Mouse (Mus musculus): ENCODE data around the gene Slc6a9. TPM values are rescaled to one million over a fixed set of nuclear protein-coding genes. Genes with fewer than 3 reads are reported as not detected.
A peak's percentile ranks its signal among the peaks of the same experiment; 100 is the strongest.

Gene Slc6a9
- polyA plus RNA-seq, 1 experiment, result 129 TPM

- H3K79me2 ChIP-seq (ENCODE audit: control insufficient read depth, insufficient read depth), result peaks cover 22% of the 10 kb centered on the region
- H3K4me2 ChIP-seq (ENCODE audit: low read depth), result peak overlapping the region; percentile 89
- H3K4me3 ChIP-seq, result peak overlapping the region; percentile 96
- no peaks in the 10 kb centered on the region for H3K36me3 ChIP-seq (ENCODE audit: control insufficient read depth, insufficient read depth)
- no peaks in the 10 kb centered on the region for H3K27me3 ChIP-seq (ENCODE audit: control insufficient read depth, insufficient read depth, insufficient read length)
- H3ac ChIP-seq (ENCODE audit: control insufficient read depth, insufficient read length), result peak overlapping the region; percentile 49
- peak; percentile 72 for TF ChIP-seq MAX (IDR thresholded peaks at IDR 0.05; ENCODE audit: low read depth)
- peak; percentile 20 for TF ChIP-seq SRF (IDR thresholded peaks at IDR 0.05; ENCODE audit: control insufficient read depth, insufficient read length, low read depth)
- TF ChIP-seq POLR2A (IDR thresholded peaks at IDR 0.05; ENCODE audit: insufficient read length, low read depth), result peak; percentile 79
- TF ChIP-seq POLR2AphosphoS2 (IDR thresholded peaks at IDR 0.05; ENCODE audit: insufficient read length, low read depth), result peak; percentile 73
- TF ChIP-seq REST (IDR thresholded peaks at IDR 0.05; ENCODE audit: insufficient read depth, insufficient read length), result no peak
- TF ChIP-seq TCF3 (IDR thresholded peaks at IDR 0.05; ENCODE audit: insufficient read length, low read depth), result no peak
- TF ChIP-seq MYOD1 (IDR thresholded peaks at IDR 0.05; ENCODE audit: control insufficient read depth in 1 of 3, insufficient read length in 2 of 3, low read depth in 2 of 3), result peak in 2 of 3 experiments; percentile 19 to 64
- TF ChIP-seq E2F4 (IDR thresholded peaks at IDR 0.05; ENCODE audit: insufficient read depth), result no peak
- peak in 2 of 3 experiments; percentile 62 to 70 for TF ChIP-seq MYOG (IDR thresholded peaks at IDR 0.05; ENCODE audit: control insufficient read depth in 1 of 3, insufficient read depth in 1 of 3, insufficient read length in 2 of 3, low read depth in 2 of 3)
- no peak for TF ChIP-seq CEBPB (IDR thresholded peaks at IDR 0.05; ENCODE audit: insufficient read depth, poor library complexity, severe bottlenecking)
- peak; percentile 60 for TF ChIP-seq USF1 (IDR thresholded peaks at IDR 0.05; ENCODE audit: low read depth)
- TF ChIP-seq TCF12 (IDR thresholded peaks at IDR 0.05; ENCODE audit: insufficient read depth, poor library complexity, severe bottlenecking), result no peak
These were observed 2.0 kb downstream of the Slc6a9 start for GRCm38 (mm10) chr4:117836204-117836767.

DNA sequence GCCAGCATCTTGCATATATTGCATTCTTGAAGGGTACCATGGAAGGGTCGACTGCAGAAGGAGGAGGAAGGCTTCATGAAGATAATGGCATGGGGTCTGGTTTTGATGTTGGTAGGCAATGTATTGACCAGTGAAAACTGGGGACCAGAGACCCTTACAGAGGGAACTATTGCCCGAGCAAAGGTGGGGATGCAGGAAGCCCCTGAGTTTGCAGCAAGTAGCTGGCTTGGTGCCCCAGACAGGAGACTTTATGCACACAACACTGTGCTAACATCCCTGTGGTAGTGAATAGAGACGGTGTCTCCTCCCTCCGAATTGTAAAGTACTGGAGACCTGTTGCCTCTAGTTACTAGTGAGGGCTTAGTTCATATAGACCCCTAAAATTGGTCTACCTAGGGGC is 3.0 kb downstream of the Slc6a9 start:
- H3K36me3 ChIP-seq (ENCODE audit: control insufficient read depth, insufficient read depth), result no peaks in the 10 kb centered on the region
- H3K27me3 ChIP-seq (ENCODE audit: control insufficient read depth, insufficient read depth, insufficient read length), result no peaks in the 10 kb centered on the region
- no peak overlapping the region for H3ac ChIP-seq (ENCODE audit: control insufficient read depth, insufficient read length)
- no peak for TF ChIP-seq REST (IDR thresholded peaks at IDR 0.05; ENCODE audit: insufficient read depth, insufficient read length)
- TF ChIP-seq USF1 (IDR thresholded peaks at IDR 0.05; ENCODE audit: low read depth), result no peak
- TF ChIP-seq MYOG (IDR thresholded peaks at IDR 0.05; ENCODE audit: control insufficient read depth in 1 of 3, insufficient read depth in 1 of 3, insufficient read length in 2 of 3, low read depth in 2 of 3), result no peak
- no peak for TF ChIP-seq TCF3 (IDR thresholded peaks at IDR 0.05; ENCODE audit: insufficient read length, low read depth)
- TF ChIP-seq E2F4 (IDR thresholded peaks at IDR 0.05; ENCODE audit: insufficient read depth), result no peak
- no peak for TF ChIP-seq CEBPB (IDR thresholded peaks at IDR 0.05; ENCODE audit: insufficient read depth, poor library complexity, severe bottlenecking)
- no peak for TF ChIP-seq POLR2A (IDR thresholded peaks at IDR 0.05; ENCODE audit: insufficient read length, low read depth)
- TF ChIP-seq SRF (IDR thresholded peaks at IDR 0.05; ENCODE audit: control insufficient read depth, insufficient read length, low read depth), result no peak
- TF ChIP-seq POLR2AphosphoS2 (IDR thresholded peaks at IDR 0.05; ENCODE audit: insufficient read length, low read depth), result no peak
- TF ChIP-seq TCF12 (IDR thresholded peaks at IDR 0.05; ENCODE audit: insufficient read depth, poor library complexity, severe bottlenecking), result no peak
- TF ChIP-seq MYOD1 (IDR thresholded peaks at IDR 0.05; ENCODE audit: control insufficient read depth in 1 of 3, insufficient read length in 2 of 3, low read depth in 2 of 3), result no peak
- no peak for TF ChIP-seq MAX (IDR thresholded peaks at IDR 0.05; ENCODE audit: low read depth)
- H3K4me3 ChIP-seq, result peak overlapping the region; percentile 96
- H3K4me2 ChIP-seq (ENCODE audit: low read depth), result peak overlapping the region; percentile 89
- H3K79me2 ChIP-seq (ENCODE audit: control insufficient read depth, insufficient read depth), result peaks cover 22% of the 10 kb centered on the region

DNA sequence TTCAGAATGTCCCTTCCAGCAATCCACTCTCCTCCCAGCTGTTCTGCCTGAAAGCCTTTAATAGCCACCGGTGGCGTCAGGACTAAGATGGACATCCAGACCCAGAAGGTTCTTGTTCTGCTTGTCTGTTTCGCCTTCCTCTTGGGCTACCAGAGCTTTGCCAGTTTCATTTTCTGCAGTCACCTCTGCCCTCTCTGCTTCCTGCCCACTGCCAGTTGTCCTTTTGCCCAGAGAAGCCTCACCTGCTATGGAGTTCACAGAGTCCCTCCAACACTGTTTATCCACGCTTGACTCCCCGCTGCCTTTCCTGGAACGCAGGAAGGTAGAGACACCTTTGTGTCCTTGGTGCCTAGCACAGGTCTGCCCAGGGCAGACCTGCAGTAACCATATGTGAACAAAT is 5.1 kb downstream of the Slc6a9 start:
- TF ChIP-seq SRF (IDR thresholded peaks at IDR 0.05; ENCODE audit: control insufficient read depth, insufficient read length, low read depth) (no peak), POLR2AphosphoS2 (IDR thresholded peaks at IDR 0.05; ENCODE audit: insufficient read length, low read depth) (no peak), TCF12 (IDR thresholded peaks at IDR 0.05; ENCODE audit: insufficient read depth, poor library complexity, severe bottlenecking) (no peak), MAX (IDR thresholded peaks at IDR 0.05; ENCODE audit: low read depth) (no peak), USF1 (IDR thresholded peaks at IDR 0.05; ENCODE audit: low read depth) (no peak), MYOD1 (IDR thresholded peaks at IDR 0.05; ENCODE audit: control insufficient read depth in 1 of 3, insufficient read length in 2 of 3, low read depth in 2 of 3) (no peak), TCF3 (IDR thresholded peaks at IDR 0.05; ENCODE audit: insufficient read length, low read depth) (no peak), MYOG (IDR thresholded peaks at IDR 0.05; ENCODE audit: control insufficient read depth in 1 of 3, insufficient read depth in 1 of 3, insufficient read length in 2 of 3, low read depth in 2 of 3) (no peak), REST (IDR thresholded peaks at IDR 0.05; ENCODE audit: insufficient read depth, insufficient read length) (no peak), CEBPB (IDR thresholded peaks at IDR 0.05; ENCODE audit: insufficient read depth, poor library complexity, severe bottlenecking) (no peak), E2F4 (IDR thresholded peaks at IDR 0.05; ENCODE audit: insufficient read depth) (no peak), POLR2A (IDR thresholded peaks at IDR 0.05; ENCODE audit: insufficient read length, low read depth) (no peak)
- H3ac ChIP-seq (ENCODE audit: control insufficient read depth, insufficient read length), result no peak overlapping the region
- H3K79me2 ChIP-seq (ENCODE audit: control insufficient read depth, insufficient read depth), result peaks cover 22% of the 10 kb centered on the region
- peaks cover 8% of the 10 kb centered on the region for H3K36me3 ChIP-seq (ENCODE audit: control insufficient read depth, insufficient read depth)
- no peak overlapping the region for H3K4me2 ChIP-seq (ENCODE audit: low read depth)
- no peak overlapping the region for H3K4me3 ChIP-seq
- H3K27me3 ChIP-seq (ENCODE audit: control insufficient read depth, insufficient read depth, insufficient read length), result no peaks in the 10 kb centered on the region

DNA sequence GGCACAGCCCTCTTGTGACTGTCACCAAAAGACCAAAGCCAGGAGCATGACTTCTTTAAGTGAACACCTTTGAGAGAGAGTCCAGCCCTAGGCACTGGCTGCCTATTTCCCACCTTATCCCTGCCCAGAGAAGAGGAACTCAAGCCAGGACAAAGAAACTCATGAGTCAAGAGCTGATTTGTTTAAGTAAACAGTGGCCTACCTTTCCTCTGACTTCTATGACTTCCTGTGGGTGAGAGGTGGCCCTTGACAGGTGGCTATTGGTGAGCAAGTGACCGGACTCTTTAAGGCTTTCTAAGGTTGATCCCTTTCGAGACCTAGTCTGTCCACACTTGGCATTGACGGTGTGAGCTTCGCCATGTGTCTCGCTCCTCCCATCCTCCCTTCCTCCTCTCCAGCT is 6.5 kb downstream of the Slc6a9 start:
- TF ChIP-seq MAX (IDR thresholded peaks at IDR 0.05; ENCODE audit: low read depth), result no peak
- TF ChIP-seq TCF3 (IDR thresholded peaks at IDR 0.05; ENCODE audit: insufficient read length, low read depth), result no peak
- TF ChIP-seq MYOD1 (IDR thresholded peaks at IDR 0.05; ENCODE audit: control insufficient read depth in 1 of 3, insufficient read length in 2 of 3, low read depth in 2 of 3), result no peak
- no peak for TF ChIP-seq POLR2A (IDR thresholded peaks at IDR 0.05; ENCODE audit: insufficient read length, low read depth)
- TF ChIP-seq TCF12 (IDR thresholded peaks at IDR 0.05; ENCODE audit: insufficient read depth, poor library complexity, severe bottlenecking), result no peak
- TF ChIP-seq CEBPB (IDR thresholded peaks at IDR 0.05; ENCODE audit: insufficient read depth, poor library complexity, severe bottlenecking), result no peak
- TF ChIP-seq E2F4 (IDR thresholded peaks at IDR 0.05; ENCODE audit: insufficient read depth), result no peak
- TF ChIP-seq MYOG (IDR thresholded peaks at IDR 0.05; ENCODE audit: control insufficient read depth in 1 of 3, insufficient read depth in 1 of 3, insufficient read length in 2 of 3, low read depth in 2 of 3), result no peak
- no peak for TF ChIP-seq USF1 (IDR thresholded peaks at IDR 0.05; ENCODE audit: low read depth)
- TF ChIP-seq REST (IDR thresholded peaks at IDR 0.05; ENCODE audit: insufficient read depth, insufficient read length), result no peak
- no peak for TF ChIP-seq POLR2AphosphoS2 (IDR thresholded peaks at IDR 0.05; ENCODE audit: insufficient read length, low read depth)
- TF ChIP-seq SRF (IDR thresholded peaks at IDR 0.05; ENCODE audit: control insufficient read depth, insufficient read length, low read depth), result no peak

More for the DNA sequence above, 6.5 kb downstream of the Slc6a9 start:
- H3K36me3 ChIP-seq (ENCODE audit: control insufficient read depth, insufficient read depth), result peaks cover 22% of the 10 kb centered on the region
- H3K4me3 ChIP-seq, result no peak overlapping the region
- H3ac ChIP-seq (ENCODE audit: control insufficient read depth, insufficient read length), result no peak overlapping the region
- H3K27me3 ChIP-seq (ENCODE audit: control insufficient read depth, insufficient read depth, insufficient read length), result no peaks in the 10 kb centered on the region
- peaks cover 22% of the 10 kb centered on the region for H3K79me2 ChIP-seq (ENCODE audit: control insufficient read depth, insufficient read depth)
- H3K4me2 ChIP-seq (ENCODE audit: low read depth), result no peak overlapping the region

Data from myocyte (in vitro differentiated cells).